Mouse (Mus musculus) embryo, embryonic 10 days (tissue): ENCODE measurements around the gene Gfm1.

Source experiments
- DNase-seq: peaks from one replicate; pipeline ENCODE4 v3.0.0-alpha.2; 2015; ENCODE audit warnings: low spot score

The Gfm1 gene

GRCm38 (mm10) chr3:67497998-67498397 lies 68.1 kb downstream of the Gfm1 start:
- no peak for DNase-seq

- no peak for DNase-seq
These were observed 69.0 kb downstream of the Gfm1 start for GRCm38 (mm10) chr3:67498773-67499405.

GRCm38 (mm10) chr3:67499406-67499791 lies 69.5 kb downstream of the Gfm1 start:
- no peak for DNase-seq

- DNase-seq: peak; percentile 7
These were observed 74.0 kb downstream of the Gfm1 start for GRCm38 (mm10) chr3:67503878-67504277.

GRCm38 (mm10) chr3:67505286-67505685 lies 75.4 kb downstream of the Gfm1 start:
- DNase-seq: no peak

- no peak for DNase-seq
These were observed 78.5 kb downstream of the Gfm1 start for GRCm38 (mm10) chr3:67508216-67508892.

GRCm38 (mm10) chr3:67512807-67513206 lies 82.9 kb downstream of the Gfm1 start:
- DNase-seq: peak; percentile 92

GRCm38 (mm10) chr3:67514801-67515273 lies 84.9 kb downstream of the Gfm1 start:
- peak; percentile 15 for DNase-seq

GRCm38 (mm10) chr3:67515274-67515801 lies 85.4 kb downstream of the Gfm1 start, which contains the start of gene Rarres1:
TSS of gene Rarres1 (minus strand) at chr3:67515523.
- DNase-seq: peak; percentile 53

- DNase-seq: no peak
These were observed 90.8 kb downstream of the Gfm1 start for GRCm38 (mm10) chr3:67520568-67521143.

- DNase-seq: no peak
These were observed 92.8 kb downstream of the Gfm1 start for GRCm38 (mm10) chr3:67522709-67523108.

GRCm38 (mm10) chr3:67524768-67525167 lies 94.9 kb downstream of the Gfm1 start:
- no peak for DNase-seq
